Mouse (Mus musculus) frontal cortex, postnatal 10 days (tissue): ENCODE measurements around the gene Tjp1.

Experiments used
- DNase-seq, 2 experiments: peaks; one replicate each; pipeline ENCODE4 v3.0.0; 2022; ENCODE audit warnings: low spot score in 2 of 2, mixed read lengths in 1 of 2

Tjp1 gene

GRCm38 (mm10) chr7:65436921-65437320 lies 90.7 kb downstream of the Tjp1 start:
- no peak for DNase-seq

- no peak for DNase-seq
Measured at GRCm38 (mm10) chr7:65431018-65431695, 96.4 kb downstream of the Tjp1 start.

- no peak for DNase-seq
Measured at GRCm38 (mm10) chr7:65430401-65430800, 97.2 kb downstream of the Tjp1 start.

GRCm38 (mm10) chr7:65424519-65424918 lies 103.1 kb downstream of the Tjp1 start:
- DNase-seq: no peak

- no peak for DNase-seq
Measured at GRCm38 (mm10) chr7:65422456-65422855, 105.1 kb downstream of the Tjp1 start.

GRCm38 (mm10) chr7:65421451-65421850 lies 106.1 kb downstream of the Tjp1 start:
- peak; percentile 54 to 67 for DNase-seq

GRCm38 (mm10) chr7:65419926-65420325 lies 107.7 kb downstream of the Tjp1 start:
- DNase-seq: no peak

- no peak for DNase-seq
Measured at GRCm38 (mm10) chr7:65419012-65419411, 108.6 kb downstream of the Tjp1 start.

- DNase-seq: no peak
Measured at GRCm38 (mm10) chr7:65418366-65418911, 109.1 kb downstream of the Tjp1 start.

- no peak for DNase-seq
Measured at GRCm38 (mm10) chr7:65417231-65418100, 110.1 kb downstream of the Tjp1 start.

- no peak for DNase-seq
Measured at GRCm38 (mm10) chr7:65416506-65416905, 111.1 kb downstream of the Tjp1 start.

GRCm38 (mm10) chr7:65413946-65414945 lies 113.3 kb downstream of the Tjp1 start:
- no peak for DNase-seq

GRCm38 (mm10) chr7:65410668-65411067 lies 116.9 kb downstream of the Tjp1 start:
- DNase-seq: no peak

GRCm38 (mm10) chr7:65406427-65406826 lies 121.2 kb downstream of the Tjp1 start:
- DNase-seq: no peak

GRCm38 (mm10) chr7:65402516-65402915 lies 125.1 kb downstream of the Tjp1 start:
- no peak for DNase-seq

GRCm38 (mm10) chr7:65401622-65402021 lies 126.0 kb downstream of the Tjp1 start:
- no peak for DNase-seq

- DNase-seq: no peak
Measured at GRCm38 (mm10) chr7:65395891-65396290, 131.7 kb downstream of the Tjp1 start.

GRCm38 (mm10) chr7:65395166-65395565 lies 132.4 kb downstream of the Tjp1 start:
- DNase-seq: no peak

- DNase-seq: no peak
Measured at GRCm38 (mm10) chr7:65394672-65395071, 132.9 kb downstream of the Tjp1 start.

GRCm38 (mm10) chr7:65393704-65394452 lies 133.7 kb downstream of the Tjp1 start:
- DNase-seq: no peak

- DNase-seq: no peak
Measured at GRCm38 (mm10) chr7:65392986-65393385, 134.6 kb downstream of the Tjp1 start.
